Mouse (Mus musculus): ENCODE measurements around the gene Dync1li1.

Dync1li1 gene

GRCm38 (mm10) chr9:114761848-114762247, 73.3 kb downstream of the Dync1li1 start:
- in situ Hi-C loops (cut with MboI, MseI): loop anchor here (25.0 kb wide), 3 partner anchors 850 to 1600 kb away; no protein-coding TSS in a partner anchor

GRCm38 (mm10) chr9:114763341-114763740, 74.8 kb downstream of the Dync1li1 start:
- in situ Hi-C loops (cut with MboI, MseI): loop anchor here (25.0 kb wide), 3 partner anchors 849 to 1599 kb away; no protein-coding TSS in a partner anchor

GRCm38 (mm10) chr9:114767030-114767429, 78.4 kb downstream of the Dync1li1 start:
- in situ Hi-C loops (cut with MboI, MseI): loop anchor here (25.0 kb wide), 3 partner anchors 845 to 1595 kb away; no protein-coding TSS in a partner anchor

GRCm38 (mm10) chr9:114767507-114767906, 78.9 kb downstream of the Dync1li1 start:
- in situ Hi-C loops (cut with MboI, MseI): loop anchor here (25.0 kb wide), 3 partner anchors 845 to 1595 kb away; no protein-coding TSS in a partner anchor

GRCm38 (mm10) chr9:114768066-114768465, 79.5 kb downstream of the Dync1li1 start:
- in situ Hi-C loops (cut with MboI, MseI): loop anchor here (25.0 kb wide), 3 partner anchors 844 to 1594 kb away; no protein-coding TSS in a partner anchor

- in situ Hi-C loops (cut with MboI, MseI): loop anchor here (25.0 kb wide), 3 partner anchors 842 to 1592 kb away; no protein-coding TSS in a partner anchor
These were observed 81.6 kb downstream of the Dync1li1 start for GRCm38 (mm10) chr9:114770224-114770623.

GRCm38 (mm10) chr9:114771565-114771964, 83.0 kb downstream of the Dync1li1 start:
- in situ Hi-C loops (cut with MboI, MseI): loop anchor here (25.0 kb wide), 3 partner anchors 841 to 1591 kb away; no protein-coding TSS in a partner anchor

All from regulatory T cell (primary cell).